15 mouse cellular contexts compared by ENCODE assay signal in the genomic region with DNA sequence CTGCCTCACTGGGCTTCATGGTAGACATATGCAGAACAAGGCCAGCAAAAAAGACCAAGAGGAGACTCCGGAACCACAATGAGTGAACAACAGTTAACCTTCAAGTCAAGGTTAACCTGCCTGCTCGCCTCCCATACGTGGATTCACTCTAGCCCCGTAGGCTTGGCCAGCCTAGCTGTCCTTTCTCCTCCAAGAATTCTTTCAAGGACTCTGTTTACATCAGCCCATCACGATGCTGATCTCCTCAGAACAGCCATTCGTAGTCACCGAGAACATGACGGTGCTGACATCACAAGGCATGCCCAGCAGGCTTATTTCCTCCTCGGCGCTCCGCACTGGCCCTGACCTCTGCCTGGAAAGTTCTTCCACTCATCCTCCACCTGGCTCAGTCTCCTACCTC. TPM values are rescaled to one million over a fixed set of nuclear protein-coding genes. Genes with fewer than 3 reads are reported as not detected.
DNase-seq lines count a peak whose midpoint lies in the region; ATAC-seq and TF ChIP-seq lines count a peak whose summit lies in the region.
"Had no signal": no experiment of that assay in that cellular context is flagged by ENCODE, and none has a peak within 500 bp of the region (broad histone marks: within the 10 kb centered on the region; RNA-seq: fewer than 3 reads in every experiment).

No protein-coding gene starts in this region.

- no peak for TF ChIP-seq CTCF in heart, adult 2 months (IDR thresholded peaks at IDR 0.05)
- TF ChIP-seq CTCF in bone marrow macrophage, adult 2 months (IDR thresholded peaks at IDR 0.05; ENCODE audit: low read depth, low read length): no peak

- 79% methylated on average over 11 of the region's 11 CpGs for WGBS in heart, embryonic 11.5 days (ENCODE audit: insufficient replicate concordance)
- 78% methylated on average over 11 of the region's 11 CpGs for WGBS in heart, adult 2 months
- 89% methylated on average over 11 of the region's 11 CpGs for WGBS in midbrain, embryonic 11.5 days

- no peak overlapping the region for H3K4me3 ChIP-seq in heart, embryonic 11.5 days (ENCODE audit: low read depth, low read length)
- no peak overlapping the region for H3K4me3 ChIP-seq in heart, adult 2 months
- no peak overlapping the region for H3K4me3 ChIP-seq in bone marrow macrophage, adult 2 months (ENCODE audit: insufficient read depth, low read length)
- no peak overlapping the region for H3K4me3 ChIP-seq in myocyte
- no peak overlapping the region for H3K4me3 ChIP-seq in midbrain, embryonic 11.5 days (ENCODE audit: low read depth, low read length)
- H3K4me3 ChIP-seq: forebrain, embryonic 15.5 days; midbrain, embryonic 12.5 days had no signal

- peaks cover 12% of the 10 kb centered on the region for H3K4me1 ChIP-seq in heart, embryonic 11.5 days (ENCODE audit: control insufficient read depth, insufficient read depth, low read length)
- H3K4me1 ChIP-seq in heart, adult 2 months (ENCODE audit: control insufficient read depth, insufficient read depth, low read length): peaks cover 2% of the 10 kb centered on the region; the same call in 1 of the 2 replicates
- H3K4me1 ChIP-seq in bone marrow macrophage, adult 2 months (ENCODE audit: control insufficient read depth, insufficient read depth, low read length): peaks cover 19% of the 10 kb centered on the region
- H3K4me1 ChIP-seq in midbrain, embryonic 11.5 days (ENCODE audit: control insufficient read depth, insufficient read depth, low read length): peaks cover 6% of the 10 kb centered on the region

- H3K79me2 ChIP-seq in heart, adult 2 months (replicated peaks; ENCODE audit: control insufficient read depth, insufficient read depth, low read length): no peaks in the 10 kb centered on the region
- H3K79me2 ChIP-seq in myocyte (ENCODE audit: control insufficient read depth, insufficient read depth): peaks cover 10% of the 10 kb centered on the region

- peaks cover 32% of the 10 kb centered on the region for H3K27me3 ChIP-seq in heart, embryonic 11.5 days (ENCODE audit: control insufficient read depth, insufficient read depth, low read length)
- H3K27me3 ChIP-seq in heart, adult 2 months (ENCODE audit: control insufficient read depth, insufficient read depth, low read length): no peaks in the 10 kb centered on the region
- no peaks in the 10 kb centered on the region for H3K27me3 ChIP-seq in myocyte (ENCODE audit: control insufficient read depth, insufficient read depth, insufficient read length)
- H3K27me3 ChIP-seq in midbrain, embryonic 11.5 days (ENCODE audit: control insufficient read depth, insufficient read depth, low read length): peaks cover 6% of the 10 kb centered on the region
- H3K27me3 ChIP-seq: forebrain, embryonic 15.5 days had no signal

- peak overlapping the region; percentile 29; the same call in 1 of the 2 replicates for H3K27ac ChIP-seq in heart, embryonic 11.5 days (ENCODE audit: low read depth, low read length)
- H3K27ac ChIP-seq in heart, adult 2 months: no peak overlapping the region
- peak overlapping the region; percentile 45 for H3K27ac ChIP-seq in bone marrow macrophage, adult 2 months (ENCODE audit: insufficient read depth, low read depth, low read length)
- no peak overlapping the region for H3K27ac ChIP-seq in midbrain, embryonic 11.5 days (ENCODE audit: low read depth, low read length)
- H3K27ac ChIP-seq: forebrain, embryonic 15.5 days; liver, embryonic 14.5 days; midbrain, embryonic 12.5 days had no signal

- DNase-seq in heart, adult 2 months: no peak
- DNase-seq in kidney, adult 11 months: peak; percentile 36
- DNase-seq in kidney, adult 9 months: no peak
- no peak for DNase-seq in spleen, postnatal 14 days (ENCODE audit: low spot score in 2 of 2)
- no peak for DNase-seq in midbrain, embryonic 11.5 days (ENCODE audit: low spot score, missing footprints)
- DNase-seq: cerebellum, adult 11 months; embryo, embryonic 11 days; gastrocnemius, postnatal 10 days had no signal

- no peak overlapping the region for H3K4me2 ChIP-seq in heart, embryonic 11.5 days
- peak overlapping the region; percentile 61 for H3K4me2 ChIP-seq in myocyte (ENCODE audit: low read depth)
- no peak overlapping the region for H3K4me2 ChIP-seq in midbrain, embryonic 11.5 days
- H3K4me2 ChIP-seq: forebrain, embryonic 15.5 days; midbrain, embryonic 12.5 days had no signal

- no peaks in the 10 kb centered on the region for H3K9me3 ChIP-seq in heart, embryonic 11.5 days (replicated peaks; ENCODE audit: control insufficient read depth, low read length)
- H3K9me3 ChIP-seq in midbrain, embryonic 11.5 days (ENCODE audit: control insufficient read depth, low read length): no peaks in the 10 kb centered on the region
- H3K9me3 ChIP-seq: forebrain, embryonic 15.5 days; midbrain, embryonic 12.5 days had no signal

- H3K36me3 ChIP-seq in heart, embryonic 11.5 days (ENCODE audit: control insufficient read depth, insufficient read depth, low read length): no peaks in the 10 kb centered on the region
- H3K36me3 ChIP-seq in heart, adult 2 months (ENCODE audit: control insufficient read depth, insufficient read depth, low read length): no peaks in the 10 kb centered on the region
- no peaks in the 10 kb centered on the region for H3K36me3 ChIP-seq in myocyte (ENCODE audit: control insufficient read depth, insufficient read depth)
- no peaks in the 10 kb centered on the region for H3K36me3 ChIP-seq in midbrain, embryonic 11.5 days (ENCODE audit: control insufficient read depth, insufficient read depth, low read length)
- H3K36me3 ChIP-seq: forebrain, embryonic 15.5 days; midbrain, embryonic 12.5 days had no signal

- no peak for TF ChIP-seq EP300 in heart, adult 2 months (IDR thresholded peaks at IDR 0.05; ENCODE audit: insufficient read depth, low read depth, low read length)

- no peak for ATAC-seq in heart, embryonic 11.5 days (replicated peaks; ENCODE audit: insufficient number of reproducible peaks, low FRiP score, low TSS enrichment)
- ATAC-seq in midbrain, embryonic 11.5 days (ENCODE audit: low FRiP score): no peak
- ATAC-seq: activated CD4-positive, CD25-positive, alpha-beta regulatory T cell, adult 4 months; forebrain, embryonic 15.5 days had no signal

- H3ac ChIP-seq in myocyte (ENCODE audit: control insufficient read depth, insufficient read length): no peak overlapping the region

- no peak for TF ChIP-seq POLR2A in heart, adult 2 months (IDR thresholded peaks at IDR 0.05; ENCODE audit: insufficient read depth, low read depth, low read length)
- TF ChIP-seq POLR2A in bone marrow macrophage, adult 2 months (IDR thresholded peaks at IDR 0.05; ENCODE audit: borderline replicate concordance, low read depth, low read length): no peak
- no peak for TF ChIP-seq POLR2A in myocyte (IDR thresholded peaks at IDR 0.05; ENCODE audit: insufficient read length, low read depth)

- intact Hi-C loops in heart, adult 2 months (cut with DNase I): no loop called here

- H3K9ac ChIP-seq in heart, embryonic 11.5 days (ENCODE audit: low read depth, low read length): no peak overlapping the region
- H3K9ac ChIP-seq in heart, adult 2 months (ENCODE audit: low read depth, low read length): no peak overlapping the region
- no peak overlapping the region for H3K9ac ChIP-seq in midbrain, embryonic 11.5 days (ENCODE audit: low read length)
- H3K9ac ChIP-seq: forebrain, embryonic 15.5 days; liver, embryonic 14.5 days; midbrain, embryonic 12.5 days had no signal

TF ChIP-seq in myocyte, 11 proteins besides CTCF, POLR2A, EP300 and RAD21:
- TF ChIP-seq SRF (IDR thresholded peaks at IDR 0.05; ENCODE audit: control insufficient read depth, insufficient read length, low read depth) (no peak), TCF12 (IDR thresholded peaks at IDR 0.05; ENCODE audit: insufficient read depth, poor library complexity, severe bottlenecking) (no peak), MAX (IDR thresholded peaks at IDR 0.05; ENCODE audit: low read depth) (no peak), TCF3 (IDR thresholded peaks at IDR 0.05; ENCODE audit: insufficient read length, low read depth) (no peak), REST (IDR thresholded peaks at IDR 0.05; ENCODE audit: insufficient read depth, insufficient read length) (no peak), CEBPB (IDR thresholded peaks at IDR 0.05; ENCODE audit: insufficient read depth, poor library complexity, severe bottlenecking) (no peak), USF1 (IDR thresholded peaks at IDR 0.05; ENCODE audit: low read depth) (no peak), MYOD1 (IDR thresholded peaks at IDR 0.05; ENCODE audit: control insufficient read depth in 1 of 3, insufficient read length in 2 of 3, low read depth in 2 of 3) (no peak), E2F4 (IDR thresholded peaks at IDR 0.05; ENCODE audit: insufficient read depth) (no peak), POLR2AphosphoS2 (IDR thresholded peaks at IDR 0.05; ENCODE audit: insufficient read length, low read depth) (no peak), MYOG (IDR thresholded peaks at IDR 0.05; ENCODE audit: control insufficient read depth in 1 of 3, insufficient read depth in 1 of 3, insufficient read length in 2 of 3, low read depth in 2 of 3) (no peak)
TF ChIP-seq in myocyte: peak in this region for 0.

RNA-seq across cellular contexts. Expression of a gene that starts 4.1 kb away (rescaled TPM):
- polyA plus RNA-seq in heart, embryonic 11.5 days (2014; fragmentation: Nextera tagmentation; extraction: Ambion mirVana): 4.1 and 4.6 TPM in 2 replicates
- 1 to 10 TPM; 2.0 to 3.0 TPM for total RNA-seq in heart, adult 2 months (2021)
- polyA plus RNA-seq in heart, adult 2 months (2012; rRNA removed): 3.2 and 3.7 TPM in 2 replicates
- 1.8 and 2.6 TPM in 2 replicates for polyA plus RNA-seq in bone marrow macrophage, adult 2 months (2012; ENCODE audit: insufficient read depth, insufficient read length, missing spikeins)
- polyA plus RNA-seq in myocyte (2012; fragmentation: generic; extraction: Trizol): 17.4 TPM
- polyA plus RNA-seq in midbrain, embryonic 11.5 days (2014; fragmentation: Nextera tagmentation; extraction: Ambion mirVana): 11.5 and 14.4 TPM in 2 replicates

RNA-seq across cellular contexts. Expression of a gene that starts 33.6 kb away (rescaled TPM):
- 139 and 147 TPM in 2 replicates for polyA plus RNA-seq in heart, embryonic 11.5 days (2014; fragmentation: Nextera tagmentation; extraction: Ambion mirVana)
- 10 to 100 TPM; 63.1 to 70.5 TPM for total RNA-seq in heart, adult 2 months (2021)
- polyA plus RNA-seq in heart, adult 2 months (2012; rRNA removed): 41.8 and 43.4 TPM in 2 replicates
- polyA plus RNA-seq in bone marrow macrophage, adult 2 months (2012; ENCODE audit: insufficient read depth, insufficient read length, missing spikeins): 54.5 and 64.3 TPM in 2 replicates
- 83.0 TPM for polyA plus RNA-seq in myocyte (2012; fragmentation: generic; extraction: Trizol)
- polyA plus RNA-seq in midbrain, embryonic 11.5 days (2014; fragmentation: Nextera tagmentation; extraction: Ambion mirVana): 131 and 141 TPM in 2 replicates

Comparison
In these comparisons a context has a peak if more than half of its experiments do, and no peak if none do; other contexts are left out.
1. H3K27ac ChIP-seq: peak in heart, embryonic 11.5 days (single experiment) and bone marrow macrophage, adult 2 months (single experiment); none in heart, adult 2 months (single experiment) and midbrain, embryonic 11.5 days (single experiment).